Mouse (Mus musculus): ENCODE results near the gene Mapk11. TPM values are rescaled to one million over a fixed set of nuclear protein-coding genes. Genes with fewer than 3 reads are reported as not detected.
A peak's percentile ranks its signal among the peaks of the same experiment; 100 is the strongest.

Gene Mapk11
- polyA plus RNA-seq, 1 experiment, result 9.1 TPM

GRCm38 (mm10) chr15:89140048-89140658 is 9.3 kb downstream of the Mapk11 start:
- H3ac ChIP-seq (ENCODE audit: control insufficient read depth, insufficient read length), result peak overlapping the region; percentile 34
- H3K79me2 ChIP-seq (ENCODE audit: control insufficient read depth, insufficient read depth), result no peaks in the 10 kb centered on the region
- peak overlapping the region; percentile 46 for H3K4me3 ChIP-seq
- no peaks in the 10 kb centered on the region for H3K27me3 ChIP-seq (ENCODE audit: control insufficient read depth, insufficient read depth, insufficient read length)
- H3K4me2 ChIP-seq (ENCODE audit: low read depth), result peak overlapping the region; percentile 93
- H3K36me3 ChIP-seq (ENCODE audit: control insufficient read depth, insufficient read depth), result no peaks in the 10 kb centered on the region
- TF ChIP-seq REST (IDR thresholded peaks at IDR 0.05; ENCODE audit: insufficient read depth, insufficient read length) (no peak), MYOG (IDR thresholded peaks at IDR 0.05; ENCODE audit: control insufficient read depth in 1 of 3, insufficient read depth in 1 of 3, insufficient read length in 2 of 3, low read depth in 2 of 3) (peak in 2 of 3 experiments; percentile 72 to 76), E2F4 (IDR thresholded peaks at IDR 0.05; ENCODE audit: insufficient read depth) (no peak), POLR2AphosphoS2 (IDR thresholded peaks at IDR 0.05; ENCODE audit: insufficient read length, low read depth) (peak; percentile 65), MAX (IDR thresholded peaks at IDR 0.05; ENCODE audit: low read depth) (no peak), TCF12 (IDR thresholded peaks at IDR 0.05; ENCODE audit: insufficient read depth, poor library complexity, severe bottlenecking) (no peak), TCF3 (IDR thresholded peaks at IDR 0.05; ENCODE audit: insufficient read length, low read depth) (peak; percentile 18), CEBPB (IDR thresholded peaks at IDR 0.05; ENCODE audit: insufficient read depth, poor library complexity, severe bottlenecking) (no peak), POLR2A (IDR thresholded peaks at IDR 0.05; ENCODE audit: insufficient read length, low read depth) (peak; percentile 71), USF1 (IDR thresholded peaks at IDR 0.05; ENCODE audit: low read depth) (no peak), SRF (IDR thresholded peaks at IDR 0.05; ENCODE audit: control insufficient read depth, insufficient read length, low read depth) (no peak), MYOD1 (IDR thresholded peaks at IDR 0.05; ENCODE audit: control insufficient read depth in 1 of 3, insufficient read length in 2 of 3, low read depth in 2 of 3) (peak in 2 of 3 experiments; percentile 52 to 76)

GRCm38 (mm10) chr15:89138531-89138930 is 10.9 kb downstream of the Mapk11 start:
- no peak for TF ChIP-seq SRF (IDR thresholded peaks at IDR 0.05; ENCODE audit: control insufficient read depth, insufficient read length, low read depth)
- no peak for TF ChIP-seq POLR2A (IDR thresholded peaks at IDR 0.05; ENCODE audit: insufficient read length, low read depth)
- no peak for TF ChIP-seq MAX (IDR thresholded peaks at IDR 0.05; ENCODE audit: low read depth)
- TF ChIP-seq MYOG (IDR thresholded peaks at IDR 0.05; ENCODE audit: control insufficient read depth in 1 of 3, insufficient read depth in 1 of 3, insufficient read length in 2 of 3, low read depth in 2 of 3), result no peak
- no peak for TF ChIP-seq E2F4 (IDR thresholded peaks at IDR 0.05; ENCODE audit: insufficient read depth)
- no peak for TF ChIP-seq TCF3 (IDR thresholded peaks at IDR 0.05; ENCODE audit: insufficient read length, low read depth)
- no peak for TF ChIP-seq USF1 (IDR thresholded peaks at IDR 0.05; ENCODE audit: low read depth)
- no peak for TF ChIP-seq REST (IDR thresholded peaks at IDR 0.05; ENCODE audit: insufficient read depth, insufficient read length)
- no peak for TF ChIP-seq POLR2AphosphoS2 (IDR thresholded peaks at IDR 0.05; ENCODE audit: insufficient read length, low read depth)
- TF ChIP-seq TCF12 (IDR thresholded peaks at IDR 0.05; ENCODE audit: insufficient read depth, poor library complexity, severe bottlenecking), result no peak
- Histone ChIP-seq H3K36me3 (ENCODE audit: control insufficient read depth, insufficient read depth) (no peaks in the 10 kb centered on the region), H3K4me3 (peak overlapping the region; percentile 46), H3K79me2 (ENCODE audit: control insufficient read depth, insufficient read depth) (no peaks in the 10 kb centered on the region), H3K4me2 (ENCODE audit: low read depth) (peak overlapping the region; percentile 8), H3K27me3 (ENCODE audit: control insufficient read depth, insufficient read depth, insufficient read length) (no peaks in the 10 kb centered on the region), H3ac (ENCODE audit: control insufficient read depth, insufficient read length) (no peak overlapping the region)

GRCm38 (mm10) chr15:89138046-89138405 is 11.4 kb downstream of the Mapk11 start:
- Histone ChIP-seq H3K79me2 (ENCODE audit: control insufficient read depth, insufficient read depth) (no peaks in the 10 kb centered on the region), H3K36me3 (ENCODE audit: control insufficient read depth, insufficient read depth) (no peaks in the 10 kb centered on the region), H3K4me2 (ENCODE audit: low read depth) (no peak overlapping the region), H3K27me3 (ENCODE audit: control insufficient read depth, insufficient read depth, insufficient read length) (no peaks in the 10 kb centered on the region), H3K4me3 (no peak overlapping the region), H3ac (ENCODE audit: control insufficient read depth, insufficient read length) (no peak overlapping the region)
- no peak for TF ChIP-seq MYOG (IDR thresholded peaks at IDR 0.05; ENCODE audit: control insufficient read depth in 1 of 3, insufficient read depth in 1 of 3, insufficient read length in 2 of 3, low read depth in 2 of 3)

- no peaks in the 10 kb centered on the region for H3K79me2 ChIP-seq (ENCODE audit: control insufficient read depth, insufficient read depth)
- no peak overlapping the region for H3K4me3 ChIP-seq
- no peaks in the 10 kb centered on the region for H3K36me3 ChIP-seq (ENCODE audit: control insufficient read depth, insufficient read depth)
- H3K4me2 ChIP-seq (ENCODE audit: low read depth), result peak overlapping the region; percentile 22
- H3K27me3 ChIP-seq (ENCODE audit: control insufficient read depth, insufficient read depth, insufficient read length), result no peaks in the 10 kb centered on the region
- TF ChIP-seq MAX (IDR thresholded peaks at IDR 0.05; ENCODE audit: low read depth) (no peak), MYOG (IDR thresholded peaks at IDR 0.05; ENCODE audit: control insufficient read depth in 1 of 3, insufficient read depth in 1 of 3, insufficient read length in 2 of 3, low read depth in 2 of 3) (peak in 1 of 3 experiments; percentile 32)
- no peak overlapping the region for H3ac ChIP-seq (ENCODE audit: control insufficient read depth, insufficient read length)
Measured at GRCm38 (mm10) chr15:89137378-89138045, 11.9 kb downstream of the Mapk11 start.

- H3K4me2 ChIP-seq (ENCODE audit: low read depth), result no peak overlapping the region
Measured at GRCm38 (mm10) chr15:89136461-89137155, 12.8 kb downstream of the Mapk11 start.

More at GRCm38 (mm10) chr15:89136461-89137155, 12.8 kb downstream of the Mapk11 start:
- no peaks in the 10 kb centered on the region for H3K27me3 ChIP-seq (ENCODE audit: control insufficient read depth, insufficient read depth, insufficient read length)
- no peak for TF ChIP-seq E2F4 (IDR thresholded peaks at IDR 0.05; ENCODE audit: insufficient read depth)
- TF ChIP-seq TCF3 (IDR thresholded peaks at IDR 0.05; ENCODE audit: insufficient read length, low read depth), result no peak
- TF ChIP-seq MYOD1 (IDR thresholded peaks at IDR 0.05; ENCODE audit: control insufficient read depth in 1 of 3, insufficient read length in 2 of 3, low read depth in 2 of 3), result no peak
- no peak for TF ChIP-seq POLR2AphosphoS2 (IDR thresholded peaks at IDR 0.05; ENCODE audit: insufficient read length, low read depth)
- no peak for TF ChIP-seq MAX (IDR thresholded peaks at IDR 0.05; ENCODE audit: low read depth)
- no peak for TF ChIP-seq TCF12 (IDR thresholded peaks at IDR 0.05; ENCODE audit: insufficient read depth, poor library complexity, severe bottlenecking)
- no peak for TF ChIP-seq POLR2A (IDR thresholded peaks at IDR 0.05; ENCODE audit: insufficient read length, low read depth)
- TF ChIP-seq SRF (IDR thresholded peaks at IDR 0.05; ENCODE audit: control insufficient read depth, insufficient read length, low read depth), result no peak
- no peak for TF ChIP-seq REST (IDR thresholded peaks at IDR 0.05; ENCODE audit: insufficient read depth, insufficient read length)
- no peak for TF ChIP-seq CEBPB (IDR thresholded peaks at IDR 0.05; ENCODE audit: insufficient read depth, poor library complexity, severe bottlenecking)
- TF ChIP-seq MYOG (IDR thresholded peaks at IDR 0.05; ENCODE audit: control insufficient read depth in 1 of 3, insufficient read depth in 1 of 3, insufficient read length in 2 of 3, low read depth in 2 of 3), result no peak
- no peaks in the 10 kb centered on the region for H3K36me3 ChIP-seq (ENCODE audit: control insufficient read depth, insufficient read depth)
- no peak overlapping the region for H3K4me3 ChIP-seq
- no peak overlapping the region for H3ac ChIP-seq (ENCODE audit: control insufficient read depth, insufficient read length)
- no peaks in the 10 kb centered on the region for H3K79me2 ChIP-seq (ENCODE audit: control insufficient read depth, insufficient read depth)

All from myocyte (in vitro differentiated cells).